Mouse (Mus musculus) c-Kit-positive CD71-positive TER-119-positive erythroid progenitor cells, embryonic 14.5 days (primary cell): ENCODE measurements around the gene Recql5.

ENCODE experiments used
- DNase-seq: peaks from one replicate; pipeline ENCODE4 v3.0.0-alpha.2; 2013; ENCODE audit warnings: low spot score

Gene Recql5

GRCm38 (mm10) chr11:115933108-115933746 is at the start of gene Recql5, which contains the start of gene Sap30bp:
Recql5 (minus strand) TSS chr11:115933477.
Sap30bp (plus strand) TSS chr11:115933282.
- peak; percentile 99 for DNase-seq

- DNase-seq, result no peak
Observed at GRCm38 (mm10) chr11:115982472-115982871, 49.2 kb upstream of the Recql5 start.

GRCm38 (mm10) chr11:115975544-115975943 is 42.3 kb upstream of the Recql5 start:
- DNase-seq, result no peak

GRCm38 (mm10) chr11:115975083-115975420 is 41.8 kb upstream of the Recql5 start:
- DNase-seq, result no peak

GRCm38 (mm10) chr11:115974309-115975082 is 41.2 kb upstream of the Recql5 start, which contains the start of gene Itgb4:
Itgb4 (plus strand) TSS chr11:115974709.
- DNase-seq, result no peak

- no peak for DNase-seq
Observed at GRCm38 (mm10) chr11:115971016-115971415, 37.7 kb upstream of the Recql5 start.

- no peak for DNase-seq
Observed at GRCm38 (mm10) chr11:115970006-115970673, 36.9 kb upstream of the Recql5 start.

- DNase-seq, result no peak
Observed at GRCm38 (mm10) chr11:115968731-115969405, 35.6 kb upstream of the Recql5 start.

- DNase-seq, result no peak
Observed at GRCm38 (mm10) chr11:115964977-115965604, 31.8 kb upstream of the Recql5 start.

- no peak for DNase-seq
Observed at GRCm38 (mm10) chr11:115962651-115963412, 29.6 kb upstream of the Recql5 start.

- no peak for DNase-seq
Observed at GRCm38 (mm10) chr11:115959018-115959417, 25.7 kb upstream of the Recql5 start.

- no peak for DNase-seq
Observed at GRCm38 (mm10) chr11:115957971-115958370, 24.7 kb upstream of the Recql5 start.

- no peak for DNase-seq
Observed at GRCm38 (mm10) chr11:115956453-115956852, 23.2 kb upstream of the Recql5 start.

- DNase-seq, result no peak
Observed at GRCm38 (mm10) chr11:115955195-115955858, 22.1 kb upstream of the Recql5 start.

- no peak for DNase-seq
Observed at GRCm38 (mm10) chr11:115954712-115955111, 21.4 kb upstream of the Recql5 start.

GRCm38 (mm10) chr11:115950719-115951118 is 17.4 kb upstream of the Recql5 start:
- no peak for DNase-seq

- DNase-seq, result no peak
Observed at GRCm38 (mm10) chr11:115948316-115948715, 15.0 kb upstream of the Recql5 start.

GRCm38 (mm10) chr11:115946221-115946828 is 13.0 kb upstream of the Recql5 start:
- no peak for DNase-seq

GRCm38 (mm10) chr11:115945247-115945646 is 12.0 kb upstream of the Recql5 start:
- no peak for DNase-seq

- DNase-seq, result no peak
Observed at GRCm38 (mm10) chr11:115941980-115942379, 8.7 kb upstream of the Recql5 start.
